Mouse (Mus musculus) ES-E14 (cell line): Measurements from ENCODE around the gene Ahcyl1.

Source experiments
- CHD2 ChIP-seq: IDR thresholded peaks from 2 replicates; pipeline ENCODE4 v1.6.1; 2014; ENCODE audit warnings: mild to moderate bottlenecking, low read depth, low read length, inconsistent platforms
- HCFC1 ChIP-seq: IDR thresholded peaks from 2 replicates; pipeline ENCODE4 v1.6.1; 2012; ENCODE audit warnings: low read length, inconsistent platforms, borderline replicate concordance; ENCODE audit not compliant: insufficient read depth
- MAFK ChIP-seq: IDR thresholded peaks from 2 replicates; pipeline ENCODE4 v1.6.1; 2014; ENCODE audit warnings: mild to moderate bottlenecking, low read depth, low read length, inconsistent platforms; ENCODE audit not compliant: insufficient read depth
- ZC3H11A ChIP-seq: IDR thresholded peaks from 2 replicates; pipeline ENCODE4 v1.6.1; 2012; ENCODE audit warnings: low read depth, mild to moderate bottlenecking, inconsistent platforms, low read length, borderline replicate concordance
- ZNF384 ChIP-seq: IDR thresholded peaks from 2 replicates; pipeline ENCODE4 v1.6.1; 2012; ENCODE audit warnings: low read depth, low read length, inconsistent platforms

DNA sequence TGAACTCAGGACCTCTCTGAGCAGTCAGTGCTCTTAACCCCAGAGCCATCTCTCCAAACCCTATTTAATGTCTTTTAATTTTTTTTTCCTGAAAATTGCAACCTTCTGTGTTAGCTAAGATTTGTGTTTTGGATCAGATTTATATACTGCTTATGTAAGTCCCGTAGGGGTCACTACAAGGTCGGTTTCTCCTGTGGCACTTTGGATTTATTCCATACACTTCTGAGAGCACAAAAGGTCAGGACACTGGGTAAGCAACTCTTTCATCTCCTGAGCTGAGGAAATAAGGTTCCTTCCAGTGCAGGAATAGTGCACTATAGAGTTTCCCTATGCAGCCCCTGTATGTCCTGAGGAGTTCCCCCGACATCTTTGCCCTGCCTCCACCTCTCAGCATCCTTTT lies 40.9 kb downstream of the Ahcyl1 start:
- TF ChIP-seq ZC3H11A (no peak), CHD2 (no peak), HCFC1 (no peak), MAFK (no peak), ZNF384 (no peak)
